Mouse (Mus musculus) heart, postnatal 36 days (tissue): Measurements from ENCODE around the gene Mindy4. TPM values are rescaled to one million over a fixed set of nuclear protein-coding genes. Genes with fewer than 3 reads are reported as not detected.

Experiments
- DNase-seq, 2 experiments: peaks; one replicate each; pipeline ENCODE4 v3.0.0; 2021 to 2022
- intact Hi-C: fragments of 180-260 bp; cut with DNase I; formaldehyde crosslinking; loops from one replicate; pipeline ENCODE4 v1.15.1; 2025
- total RNA-seq, 2 experiments: library from RNA; stranded (reverse); gene quantifications; 2 replicates each; pipeline ENCODE4 v1.2.3; 2021

Mindy4 gene
- total RNA-seq, 2 experiments from 2014 or later, result 5.5 to 5.9 TPM

DNA sequence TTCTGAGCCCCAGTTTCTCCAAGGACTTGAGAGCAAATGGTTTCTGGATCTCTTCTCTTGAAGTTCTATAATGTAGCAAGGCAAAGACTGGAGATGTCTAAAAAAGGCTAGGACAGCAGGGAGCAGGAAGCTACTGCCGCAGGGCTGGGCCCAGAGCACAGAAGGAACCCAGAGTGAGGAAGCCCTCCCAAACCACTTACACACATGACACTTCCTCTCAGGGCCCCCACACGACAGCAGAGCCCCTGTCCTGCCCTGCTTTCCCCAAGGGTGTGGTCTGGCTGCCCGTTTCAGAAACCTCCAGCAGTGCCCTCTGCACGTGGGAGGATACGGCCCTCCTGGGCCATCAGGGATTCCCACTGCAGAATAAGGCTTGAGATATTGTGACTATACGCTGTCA is 128.1 kb downstream of the Mindy4 start:
- DNase-seq, result no peak
- intact Hi-C loops, result loop anchor here (2.0 kb wide), 1 partner anchor 91 kb away; no protein-coding TSS in a partner anchor

DNA sequence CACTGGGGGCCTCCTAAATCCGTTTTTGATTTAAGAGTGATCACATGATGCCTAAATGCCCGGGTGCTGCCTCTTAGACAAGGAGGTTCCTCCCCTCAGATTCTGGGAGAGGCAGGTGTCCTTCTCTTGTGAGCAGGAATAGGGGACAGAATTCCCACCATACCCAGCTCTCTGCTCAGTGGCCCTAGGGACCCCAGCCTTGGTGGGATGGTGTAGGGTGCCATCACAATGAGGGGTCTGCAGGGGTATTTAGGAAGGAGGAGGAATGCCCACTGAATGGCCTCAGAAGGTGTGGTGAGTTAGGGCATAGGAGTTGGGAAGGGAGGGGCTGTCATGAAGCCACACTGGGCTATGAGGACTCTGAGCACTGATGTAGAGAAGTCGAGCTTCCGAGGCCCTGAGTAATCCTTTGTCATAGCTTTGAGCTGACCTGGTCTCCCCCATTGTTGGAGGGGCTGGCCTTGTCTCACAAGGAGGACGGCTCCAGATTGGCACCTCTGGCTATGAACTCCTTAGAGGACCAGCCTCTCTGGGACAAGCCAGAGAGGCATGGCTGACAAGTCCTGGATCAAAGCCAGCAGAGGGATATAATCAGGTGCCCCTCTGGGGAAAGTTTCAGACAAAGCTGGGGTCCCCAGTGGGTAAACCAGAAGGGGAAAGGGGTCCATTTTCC is 129.1 kb downstream of the Mindy4 start:
- intact Hi-C loops, result no loop called here
- DNase-seq, result no peak

DNA sequence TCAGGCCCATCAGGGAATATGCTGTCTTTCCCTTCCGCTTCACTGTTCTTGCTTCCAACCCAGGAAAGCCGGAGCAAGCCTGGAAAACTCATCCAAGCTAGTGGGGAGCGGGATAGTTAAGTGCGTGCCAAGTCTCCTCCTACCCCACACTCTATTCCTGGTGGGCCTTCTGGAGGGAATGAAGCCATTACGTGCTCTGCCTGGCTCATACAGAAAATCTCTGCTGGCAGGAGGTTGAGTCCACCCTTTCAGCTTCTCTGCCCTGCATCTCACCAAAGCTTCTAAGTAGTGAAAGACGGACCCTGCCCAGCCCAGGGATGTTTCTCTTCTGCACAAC is 129.6 kb downstream of the Mindy4 start:
- intact Hi-C loops, result no loop called here
- DNase-seq, result no peak

DNA sequence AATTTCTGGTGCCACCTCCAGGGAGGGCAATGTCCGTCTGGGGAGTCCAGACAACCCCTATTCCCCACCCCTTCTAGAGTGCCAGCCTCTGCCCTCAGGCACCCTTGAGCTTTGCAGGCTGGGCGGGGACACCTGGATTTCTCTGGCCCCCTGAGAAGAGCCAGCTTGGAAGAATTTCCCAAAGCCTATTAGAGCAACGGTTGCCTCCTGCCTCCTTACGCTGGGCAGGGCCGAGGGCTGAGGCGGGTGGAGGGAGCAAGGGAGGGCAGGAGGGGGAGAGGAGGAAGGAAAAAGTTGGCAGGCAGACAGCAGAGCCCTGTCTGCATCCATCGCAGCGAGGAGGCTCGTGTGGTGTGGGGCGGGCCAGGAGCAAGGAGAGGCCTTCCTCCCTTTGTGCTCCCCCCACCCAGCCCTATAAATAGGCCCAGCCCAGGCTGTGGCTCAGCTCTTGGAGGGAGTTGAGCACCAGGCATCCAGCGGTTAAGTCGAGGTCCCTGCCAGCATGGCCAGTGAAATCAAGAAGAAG is 132.9 kb downstream of the Mindy4 start, which contains the start of gene Aqp1:
Aqp1 (plus strand) TSS at position 444 of the 526 bp plus-strand sequence.
- intact Hi-C loops, result loop anchor here (5.0 kb wide), 1 partner anchor 39 kb away; no protein-coding TSS in a partner anchor
- peak; percentile 74 to 80 for DNase-seq

DNA sequence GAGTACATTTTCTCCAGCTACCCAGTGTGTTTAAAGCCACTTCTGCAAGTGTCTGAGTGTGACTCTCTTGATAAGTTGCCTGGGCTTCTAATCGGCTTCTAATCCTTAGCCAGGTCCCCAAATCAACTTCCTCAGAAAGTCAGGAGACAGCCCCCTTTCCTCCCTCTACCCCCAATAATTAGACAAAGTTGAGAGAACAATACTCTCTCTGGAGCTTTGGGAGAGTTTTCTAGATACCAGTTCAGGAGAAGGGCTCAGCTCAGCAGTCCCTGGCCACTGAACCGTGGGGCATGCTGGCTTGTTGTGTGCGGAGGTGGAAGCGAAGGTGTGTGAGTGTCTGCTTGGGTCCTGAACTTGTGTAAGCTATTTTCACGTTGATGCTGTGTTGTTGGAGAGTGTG is 134.1 kb downstream of the Mindy4 start:
- intact Hi-C loops, result loop anchor here (5.0 kb wide), 1 partner anchor 40 kb away; no protein-coding TSS in a partner anchor
- no peak for DNase-seq

DNA sequence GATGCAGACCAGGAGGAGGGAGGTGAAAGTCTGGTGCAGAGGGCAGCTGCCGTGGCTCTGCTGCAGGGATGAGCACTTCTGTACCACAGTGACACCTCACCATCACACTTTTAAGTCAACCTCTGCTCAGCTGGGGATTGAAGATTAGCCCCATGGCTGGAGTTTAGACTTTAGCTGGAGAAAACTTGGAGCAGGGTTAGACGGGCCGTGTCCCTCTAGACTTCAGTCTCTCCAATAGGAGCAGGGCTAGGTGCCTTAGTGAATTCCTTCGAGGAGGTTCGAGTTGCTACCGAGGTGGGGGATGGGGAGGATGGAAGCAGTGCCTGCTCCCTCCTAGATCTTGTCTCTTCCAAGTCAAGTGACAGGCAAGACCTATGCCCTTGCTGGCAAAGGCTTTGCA is 134.9 kb downstream of the Mindy4 start:
- no peak for DNase-seq
- intact Hi-C loops, result loop anchor here (5.0 kb wide), 1 partner anchor 41 kb away; no protein-coding TSS in a partner anchor

DNA sequence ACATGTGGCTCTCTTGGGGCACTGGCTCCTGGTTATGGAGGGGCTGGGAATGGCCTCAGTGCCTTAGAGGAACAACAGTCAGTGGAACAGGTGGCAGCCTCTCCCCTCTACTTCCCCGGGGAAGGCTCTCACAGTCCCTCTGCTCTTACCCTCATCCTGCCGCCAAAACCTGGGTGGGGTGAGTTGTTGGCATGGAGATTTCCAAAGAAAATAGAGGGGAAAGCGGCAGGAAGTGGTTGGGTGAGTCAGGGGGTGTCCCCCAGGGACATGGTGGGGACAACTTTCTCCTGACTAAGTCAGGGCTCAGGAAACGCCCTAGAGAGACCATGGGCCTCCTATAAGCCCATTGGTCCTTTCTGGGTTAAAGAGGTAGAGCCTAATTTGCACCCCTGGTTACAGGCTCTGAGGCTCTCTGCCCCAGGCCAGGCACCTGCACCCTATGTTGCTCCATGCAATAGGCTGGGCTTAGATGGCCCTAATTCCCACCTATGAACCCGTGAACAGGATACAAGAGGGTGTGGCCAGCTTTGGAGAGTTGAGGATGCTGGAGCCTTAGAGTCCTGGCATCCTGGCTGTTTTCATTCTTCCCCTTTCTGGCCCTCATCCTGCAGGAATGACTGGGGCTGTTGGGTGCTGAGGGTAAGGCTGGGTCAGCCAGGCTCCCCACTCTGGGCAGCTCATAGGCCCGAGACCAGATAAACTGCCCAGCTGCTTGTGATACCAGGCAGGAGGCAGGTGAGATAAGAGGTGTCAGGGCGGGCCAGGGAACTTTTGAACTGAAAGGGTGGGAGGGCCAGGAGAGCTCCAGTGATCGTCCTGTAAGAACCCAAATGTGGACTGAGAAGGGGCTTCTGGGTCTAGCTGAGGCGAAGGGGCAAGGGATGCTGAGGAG is 136.0 kb downstream of the Mindy4 start:
- DNase-seq, result no peak
- intact Hi-C loops, result loop anchor here (5.0 kb wide), 1 partner anchor 42 kb away; no protein-coding TSS in a partner anchor

DNA sequence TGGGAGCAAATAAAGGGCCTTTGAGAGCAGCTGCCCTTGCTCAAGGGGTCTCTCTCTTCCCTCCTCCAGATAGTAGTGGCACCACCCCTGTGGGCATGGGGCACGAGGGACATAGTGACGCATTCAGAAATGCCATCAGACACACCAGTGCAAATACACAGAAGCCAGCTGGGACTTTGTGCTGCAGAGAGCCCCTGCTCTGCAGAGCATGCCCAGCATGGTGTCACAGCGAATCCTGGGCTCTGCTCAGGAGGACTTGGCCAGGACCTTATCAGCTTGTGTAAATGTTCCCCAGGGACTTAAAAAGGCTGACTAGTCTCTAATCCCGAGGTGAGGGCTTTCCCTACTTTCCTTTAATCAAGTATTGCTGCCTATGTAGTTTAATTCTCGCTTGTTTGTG is 138.5 kb downstream of the Mindy4 start:
- no peak for DNase-seq
- intact Hi-C loops, result no loop called here

DNA sequence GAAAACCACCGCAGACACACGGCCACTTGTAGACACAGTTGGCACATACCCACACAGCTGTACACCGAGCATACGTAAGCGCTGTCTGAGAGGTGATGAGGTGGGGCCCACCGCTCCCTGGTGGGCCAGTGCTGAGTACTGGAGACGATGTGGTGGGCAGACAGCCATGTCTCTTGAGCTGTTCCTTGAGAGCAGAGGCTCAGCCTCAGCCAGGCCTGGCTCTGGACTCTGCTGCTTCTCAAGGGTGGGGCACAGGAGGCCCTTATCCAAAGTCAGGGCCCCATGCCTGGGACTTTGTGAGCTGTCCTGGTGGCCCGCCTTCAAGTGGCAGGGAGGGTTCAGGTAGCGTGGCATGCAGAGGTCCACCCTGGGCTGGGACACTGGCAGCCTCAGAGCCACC is 139.1 kb downstream of the Mindy4 start:
- no peak for DNase-seq
- intact Hi-C loops, result no loop called here

DNA sequence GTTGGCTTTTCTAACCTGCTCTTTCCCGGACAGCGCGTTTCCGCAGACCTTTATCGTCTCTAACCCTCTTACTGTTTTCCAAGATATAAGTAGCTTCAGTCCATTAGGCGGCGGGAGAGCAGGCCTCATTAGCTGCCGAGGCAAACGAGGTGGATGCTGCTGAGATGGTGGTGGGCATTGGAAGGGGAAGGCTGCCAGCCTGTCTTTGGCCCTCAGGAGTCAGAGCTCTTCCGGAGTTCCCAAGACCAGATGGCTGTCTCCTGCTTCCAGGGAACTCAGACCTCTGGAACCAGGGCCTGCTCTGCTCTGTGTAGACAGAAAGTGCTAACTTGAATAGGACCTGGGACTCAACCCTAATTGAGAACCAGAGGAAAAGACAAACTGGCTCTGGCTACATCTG is 140.3 kb downstream of the Mindy4 start:
- intact Hi-C loops, result no loop called here
- DNase-seq, result peak in 1 of 2 experiments; percentile 5

DNA sequence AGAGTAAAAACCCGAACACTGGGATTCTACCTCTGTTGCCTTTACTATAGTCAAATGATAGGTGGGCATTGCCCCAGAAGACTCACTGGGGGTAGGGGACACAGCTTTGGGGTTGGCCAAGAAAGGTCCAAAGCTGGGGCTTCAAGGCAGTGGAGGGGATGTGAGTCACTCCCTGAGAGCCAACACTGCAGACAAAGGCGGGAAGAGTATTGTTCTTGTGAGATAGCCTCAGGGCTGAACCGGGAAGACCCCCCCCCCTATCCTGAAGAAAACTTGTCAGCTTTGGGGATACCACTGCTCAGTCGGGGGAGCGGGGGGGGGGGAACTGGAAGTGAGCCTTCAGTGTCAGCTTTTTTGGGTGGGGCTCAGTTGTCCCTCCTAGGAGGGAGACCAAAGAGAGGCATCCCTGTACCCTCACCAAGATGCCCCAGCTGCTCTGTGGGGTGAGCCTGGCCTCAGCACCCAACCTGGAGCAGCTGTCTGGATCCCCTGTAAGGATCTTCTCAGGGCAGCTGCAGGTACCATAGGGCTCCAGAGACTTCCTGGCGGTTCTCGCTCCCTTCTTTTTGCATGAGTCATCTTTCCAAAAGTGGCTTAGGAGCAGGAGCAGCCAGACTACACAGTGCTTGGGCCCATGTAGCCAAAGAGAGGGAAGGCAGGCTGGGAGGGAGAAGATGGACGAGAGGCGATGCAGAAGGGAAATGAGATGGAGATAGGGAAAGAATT is 141.3 kb downstream of the Mindy4 start:
- intact Hi-C loops, result no loop called here
- DNase-seq, result peak in 1 of 2 experiments; percentile 17

DNA sequence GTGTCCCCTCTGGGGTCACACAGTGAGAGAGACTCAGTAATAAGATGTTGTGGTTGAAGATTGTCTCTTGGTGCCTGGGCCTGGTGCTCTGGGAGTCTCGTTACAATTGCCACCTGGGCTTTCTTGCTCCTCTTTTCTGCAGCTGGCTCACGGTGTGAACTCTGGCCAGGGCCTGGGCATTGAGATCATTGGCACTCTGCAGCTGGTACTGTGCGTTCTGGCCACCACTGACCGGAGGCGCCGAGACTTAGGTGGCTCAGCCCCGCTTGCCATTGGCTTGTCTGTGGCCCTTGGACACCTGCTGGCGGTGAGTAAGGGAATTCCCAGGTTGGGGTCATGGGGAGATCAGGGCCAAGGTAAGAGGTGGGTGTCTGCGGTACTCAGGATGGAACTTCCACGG is 142.1 kb downstream of the Mindy4 start:
- DNase-seq, result peak in 1 of 2 experiments; percentile 4
- intact Hi-C loops, result no loop called here

DNA sequence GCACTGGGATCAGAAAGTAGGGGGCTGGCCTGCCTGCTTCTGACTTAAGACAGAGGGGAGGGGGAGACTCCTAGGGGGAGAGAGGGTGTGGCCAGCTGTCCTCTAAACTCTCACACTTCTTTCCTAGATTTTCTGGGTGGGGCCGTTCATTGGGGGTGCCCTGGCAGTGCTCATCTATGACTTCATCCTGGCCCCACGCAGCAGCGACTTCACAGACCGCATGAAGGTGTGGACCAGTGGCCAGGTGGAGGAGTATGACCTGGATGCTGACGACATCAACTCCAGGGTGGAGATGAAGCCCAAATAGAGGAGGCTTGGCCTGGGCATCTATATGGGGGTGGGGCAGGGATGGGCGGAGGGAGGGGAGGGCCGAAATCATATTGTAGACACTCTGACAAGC is 143.3 kb downstream of the Mindy4 start:
- DNase-seq, result peak in 1 of 2 experiments; percentile 3

DNA sequence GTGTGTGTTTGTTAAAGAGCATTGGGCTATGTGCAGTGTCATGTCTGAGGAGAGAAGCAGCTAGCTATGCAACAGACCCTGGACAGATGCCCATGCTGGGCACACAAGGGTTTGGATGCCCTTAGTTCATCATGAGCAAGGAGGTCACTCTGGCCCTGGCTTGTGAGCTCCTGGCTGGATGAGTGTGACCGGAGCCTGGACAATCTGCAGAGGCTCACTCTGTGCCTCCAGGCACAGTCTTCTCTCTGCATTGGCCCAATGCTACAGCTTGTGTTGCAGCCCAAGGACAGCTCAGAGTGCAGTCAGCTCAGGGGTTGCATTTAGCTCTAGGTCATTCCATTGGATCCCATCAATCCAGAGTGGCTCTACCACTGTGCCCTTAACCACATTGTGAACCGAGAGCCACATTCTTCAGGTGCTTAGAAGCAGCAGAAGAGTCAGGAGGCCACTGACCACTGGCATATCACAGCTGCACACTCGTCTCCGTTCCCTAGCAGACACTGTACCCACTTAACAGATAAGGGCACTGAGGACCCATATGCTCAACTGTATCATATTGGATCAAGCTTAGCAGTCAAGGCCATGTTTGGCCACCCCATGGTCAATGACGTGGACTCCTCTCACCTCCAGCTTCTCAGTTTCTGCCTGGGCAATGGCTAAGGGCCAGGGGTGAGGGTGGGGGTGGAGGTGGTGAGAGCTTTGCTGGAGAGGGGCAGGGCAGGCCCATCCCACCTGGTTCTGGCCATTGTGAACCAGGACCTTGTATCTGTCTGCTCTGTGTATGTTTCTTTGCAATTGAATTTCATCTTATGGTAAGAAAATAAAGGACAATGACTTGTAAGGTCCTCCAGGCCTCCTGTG is 144.8 kb downstream of the Mindy4 start:
- intact Hi-C loops, result no loop called here
- DNase-seq, result peak in 1 of 2 experiments; percentile 3

More for the DNA sequence above, 143.3 kb downstream of the Mindy4 start:
- intact Hi-C loops, result no loop called here

DNA sequence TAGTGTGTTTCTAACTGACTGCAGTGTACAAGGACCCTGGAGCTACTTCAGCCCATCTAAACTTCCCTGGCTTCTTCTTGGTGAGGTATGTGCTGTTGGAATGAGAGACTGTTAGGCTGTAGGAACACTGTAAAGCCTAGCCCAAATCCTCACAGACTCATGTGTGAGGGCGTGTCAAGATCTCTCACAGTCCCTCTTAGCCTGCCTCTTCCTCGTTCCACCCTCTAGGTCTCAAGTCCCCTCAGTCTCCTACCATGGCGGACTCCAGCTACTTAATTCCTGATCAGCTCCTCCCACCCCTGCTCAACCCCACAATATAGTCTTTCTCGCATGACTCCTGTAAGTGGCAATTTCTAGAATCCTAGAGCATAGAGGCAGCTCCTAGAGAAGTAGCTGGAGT is 146.0 kb downstream of the Mindy4 start:
- intact Hi-C loops, result no loop called here
- DNase-seq, result no peak

DNA sequence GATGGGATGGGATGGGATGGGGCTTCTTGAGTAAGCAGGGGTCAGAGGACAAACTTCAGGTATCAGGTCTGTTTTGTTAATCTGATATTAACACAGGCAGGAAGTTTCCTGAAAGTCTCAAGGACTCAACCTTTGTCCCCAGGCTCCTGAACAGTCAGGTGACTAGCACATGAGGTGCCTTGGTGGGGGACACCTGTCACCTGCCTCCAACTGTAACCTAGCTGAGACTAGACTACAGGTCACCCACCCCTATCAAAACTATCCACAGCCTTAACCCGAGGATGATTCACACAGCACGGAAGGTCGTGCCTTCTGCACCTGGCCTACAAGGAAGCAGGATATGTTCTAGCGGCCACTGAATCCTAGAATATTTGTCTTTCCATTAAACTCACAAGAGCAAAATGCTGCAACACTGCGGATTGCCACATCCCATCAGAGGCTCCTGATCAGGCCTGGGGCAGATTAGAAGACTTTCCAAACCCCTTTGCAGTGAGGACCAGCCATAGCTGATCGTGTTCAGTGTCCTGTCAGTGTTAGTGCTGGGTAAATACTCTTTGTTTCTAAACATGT is 147.3 kb downstream of the Mindy4 start:
- intact Hi-C loops, result no loop called here

DNA sequence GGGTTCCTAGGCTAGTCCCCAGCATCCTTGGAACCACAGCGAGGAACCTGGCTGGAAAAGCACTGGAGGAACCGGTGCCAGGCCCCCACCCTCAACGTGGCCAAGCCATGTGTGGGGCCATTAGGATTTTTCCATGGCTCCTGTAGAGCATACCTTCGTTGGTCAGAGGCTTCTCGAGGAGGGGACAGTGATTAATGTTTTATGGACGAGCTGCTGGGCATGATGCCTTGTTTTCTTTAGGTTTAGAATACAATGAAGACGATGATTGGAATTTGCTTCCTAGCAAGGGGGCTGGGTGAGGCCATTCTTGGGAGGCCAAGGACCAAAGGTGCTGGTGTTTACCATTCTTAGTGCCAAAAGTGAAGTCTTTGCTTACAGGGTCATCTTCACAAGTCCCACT is 148.5 kb downstream of the Mindy4 start:
- intact Hi-C loops, result no loop called here
- DNase-seq, result no peak

More for the DNA sequence above, 147.3 kb downstream of the Mindy4 start:
- no peak for DNase-seq

DNA sequence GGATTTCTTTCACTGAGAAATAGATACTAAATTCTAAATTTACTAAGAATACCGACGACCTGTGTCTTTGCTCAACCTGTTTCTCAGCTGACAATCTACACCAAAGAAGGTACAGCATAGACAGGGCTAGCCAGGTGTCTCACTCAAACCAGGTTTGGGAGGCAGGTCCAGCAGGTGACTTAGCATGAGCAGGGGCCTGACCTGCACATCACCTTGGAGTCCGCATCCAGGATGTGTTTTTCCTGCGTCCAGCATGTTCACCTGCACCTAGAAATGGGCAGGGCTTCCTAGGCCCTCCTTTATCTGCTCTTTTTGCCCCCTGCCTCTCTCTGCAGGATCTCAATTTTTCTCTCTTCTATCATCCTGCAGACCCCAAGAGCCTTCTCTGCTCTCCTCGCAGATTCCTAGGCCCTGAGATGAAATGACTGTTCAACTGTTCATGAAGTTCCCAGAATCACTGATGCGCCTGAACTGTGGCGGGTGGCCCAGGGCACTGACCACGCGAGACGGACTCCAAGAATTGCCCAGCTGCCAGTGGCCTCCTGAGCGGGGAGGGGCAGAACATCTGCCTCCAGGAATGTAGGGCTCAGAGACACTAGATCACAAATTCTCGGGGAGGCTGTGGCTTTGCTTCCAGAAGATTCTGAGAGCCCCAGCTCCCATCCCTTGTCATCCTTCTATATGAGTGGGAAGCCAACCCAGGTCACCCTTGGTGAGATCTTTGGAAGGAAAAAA is 150.7 kb downstream of the Mindy4 start:
- DNase-seq, result peak in 1 of 2 experiments; percentile 3
- intact Hi-C loops, result no loop called here
